In the genomic region with DNA sequence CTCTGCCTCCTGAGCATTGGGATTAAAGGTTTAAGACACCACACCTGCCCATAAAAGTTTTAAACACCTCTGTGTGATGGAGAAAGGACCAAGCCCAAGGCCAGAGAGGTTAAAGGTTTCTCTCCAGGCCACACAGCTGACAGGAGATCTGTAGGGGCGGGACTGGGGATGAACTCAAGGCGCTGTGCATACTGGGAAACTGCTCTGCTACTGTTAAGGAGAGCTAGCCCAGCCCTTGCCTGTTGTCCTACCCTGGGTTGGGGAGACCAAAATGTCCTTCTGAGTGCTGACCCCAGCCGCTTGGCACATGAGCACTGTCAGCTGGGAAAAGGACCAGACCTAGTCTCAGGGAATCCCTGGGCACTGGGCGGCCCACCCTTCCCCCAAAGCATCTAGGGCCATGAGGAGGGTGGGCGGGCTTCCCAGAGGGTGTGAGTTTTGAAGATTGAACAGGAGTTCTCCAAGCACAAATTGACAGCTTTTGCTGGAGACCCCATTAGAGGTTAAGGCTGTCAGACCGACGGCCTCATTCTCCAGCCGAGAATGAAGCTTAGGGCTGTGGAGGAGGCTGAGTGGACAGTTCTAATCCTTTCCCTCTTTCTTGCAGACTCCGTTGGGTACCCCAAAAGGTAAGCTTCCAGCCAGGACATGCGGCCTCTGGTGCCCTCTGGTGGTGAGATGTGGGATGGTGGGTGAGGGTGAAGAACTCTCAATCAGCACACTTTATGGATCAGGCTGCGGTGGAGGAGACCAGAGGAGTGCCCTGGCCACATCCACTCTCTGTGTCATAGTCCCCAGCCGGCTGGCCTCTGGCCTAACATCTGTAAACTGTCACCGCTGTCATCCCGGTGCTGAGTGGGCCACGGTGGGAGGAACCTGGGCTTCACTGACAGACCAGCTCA, we compare ENCODE assay signal across 8 mouse cellular contexts. TPM values are rescaled to one million over a fixed set of nuclear protein-coding genes. Genes with fewer than 3 reads are reported as not detected.
DNase-seq lines count a peak whose midpoint lies in the region; ATAC-seq and TF ChIP-seq lines count a peak whose summit lies in the region.

No protein-coding gene starts in this region.

- H3K27me3 ChIP-seq in forebrain, postnatal 0 days (ENCODE audit: insufficient read depth, low read length), result no peaks in the 10 kb centered on the region
- H3K27me3 ChIP-seq in lung, embryonic 15.5 days, result no peaks in the 10 kb centered on the region

- H3K9me3 ChIP-seq in ES-E14 (ENCODE audit: control insufficient read depth, insufficient read depth, low read depth, low read length), result no peaks in the 10 kb centered on the region
- H3K9me3 ChIP-seq in forebrain, postnatal 0 days (ENCODE audit: low read length), result no peaks in the 10 kb centered on the region
- H3K9me3 ChIP-seq in lung, embryonic 15.5 days, result no peaks in the 10 kb centered on the region

- peak; percentile 64 for DNase-seq in ES-E14 (ENCODE audit: low read depth, low spot score)
- peak; percentile 75 for DNase-seq in cerebellum, adult 11-12 months
- peak; percentile 91 for DNase-seq in forebrain, postnatal 0 days
- peak; percentile 78 for DNase-seq in layer of hippocampus, adult 9-10 months (ENCODE audit: low spot score)
- DNase-seq in ovary, postnatal 14 days (ENCODE audit: low spot score), result peak; percentile 92
- peak; percentile 74 to 94 for DNase-seq in thymus, postnatal 10 days (ENCODE audit: low spot score in 2 of 2)

- no peak overlapping the region; the same call in 1 of the 2 replicates for H3K9ac ChIP-seq in ES-E14 (ENCODE audit: insufficient read depth, low read depth, low read length, poor library complexity, severe bottlenecking)
- H3K9ac ChIP-seq in forebrain, postnatal 0 days, result no peak overlapping the region
- no peak overlapping the region for H3K9ac ChIP-seq in lung, embryonic 15.5 days

- peak; percentile 74 for ATAC-seq in forebrain, postnatal 0 days
- ATAC-seq in hematopoietic stem cell, adult 5-6 weeks (replicated peaks in 1 of 2; ENCODE audit: insufficient read depth in 1 of 2, low FRiP score in 2 of 2, low TSS enrichment in 1 of 2, low read depth in 1 of 2, poor library complexity in 2 of 2, severe bottlenecking in 2 of 2), result peak; percentile 74 to 85
- peak; percentile 36; the same call in 1 of the 2 replicates for ATAC-seq in lung, embryonic 15.5 days (ENCODE audit: borderline replicate concordance, extremely low read depth, low FRiP score, low TSS enrichment)

- in situ Hi-C loops in ES-E14 (cut with MboI; ENCODE audit: low sequenced_read_pairs in 2 of 2, unreplicated experiment in 2 of 2), result no loop called here

- peaks cover 0 to 4% of the 10 kb centered on the region in 2 experiments; a peak in 1 of 4 replicates for H3K4me1 ChIP-seq in ES-E14 (ENCODE audit: control insufficient read depth in 2 of 2, insufficient read depth in 2 of 2, low read length in 2 of 2, poor library complexity in 1 of 2)
- no peaks in the 10 kb centered on the region for H3K4me1 ChIP-seq in forebrain, postnatal 0 days (ENCODE audit: insufficient read depth)
- 0 out of 2 replicates have a peak, but pooled peaks cover 4% of the 10 kb centered on the region for H3K4me1 ChIP-seq in lung, embryonic 15.5 days

- TF ChIP-seq CTCF in forebrain, postnatal 0 days (IDR thresholded peaks at IDR 0.05; ENCODE audit: low read depth), result peak; percentile 98

- 30% methylated on average over 15 of the region's 15 CpGs for WGBS in forebrain, postnatal 0 days
- WGBS in lung, embryonic 15.5 days, result 30% methylated on average over 15 of the region's 15 CpGs

- H3K27ac ChIP-seq in ES-E14 (ENCODE audit: insufficient read depth, low read depth, low read length, poor library complexity, severe bottlenecking), result no peak overlapping the region
- no peak overlapping the region for H3K27ac ChIP-seq in forebrain, postnatal 0 days (ENCODE audit: low read depth, low read length)
- H3K27ac ChIP-seq in lung, embryonic 15.5 days, result no peak overlapping the region

- H3K4me3 ChIP-seq in ES-E14 (ENCODE audit: insufficient read depth in 1 of 2, low read depth in 1 of 2, low read length in 2 of 2, poor library complexity in 1 of 2, severe bottlenecking in 1 of 2), result no peak overlapping the region
- H3K4me3 ChIP-seq in forebrain, postnatal 0 days (ENCODE audit: low read depth, low read length), result no peak overlapping the region
- no peak overlapping the region for H3K4me3 ChIP-seq in lung, embryonic 15.5 days

- no peaks in the 10 kb centered on the region for H3K36me3 ChIP-seq in ES-E14 (ENCODE audit: control insufficient read depth, insufficient read depth, low read length, poor library complexity, severe bottlenecking)
- H3K36me3 ChIP-seq in forebrain, postnatal 0 days (ENCODE audit: insufficient read depth), result peaks cover 72% of the 10 kb centered on the region
- H3K36me3 ChIP-seq in lung, embryonic 15.5 days, result peaks cover 21% of the 10 kb centered on the region

- no peak overlapping the region for H3K4me2 ChIP-seq in forebrain, postnatal 0 days (ENCODE audit: low read depth)
- no peak overlapping the region for H3K4me2 ChIP-seq in lung, embryonic 15.5 days

TF ChIP-seq in ES-E14, 5 proteins besides CTCF, POLR2A, EP300 and RAD21:
- TF ChIP-seq CHD2 (IDR thresholded peaks at IDR 0.05; ENCODE audit: low read depth, low read length), result no peak
- TF ChIP-seq MAFK (IDR thresholded peaks at IDR 0.05; ENCODE audit: insufficient read depth, low read depth, low read length), result no peak
- TF ChIP-seq ZNF384 (IDR thresholded peaks at IDR 0.05; ENCODE audit: low read depth, low read length), result no peak
- TF ChIP-seq HCFC1 (IDR thresholded peaks at IDR 0.05; ENCODE audit: borderline replicate concordance, insufficient read depth, low read length), result no peak
- TF ChIP-seq ZC3H11A (IDR thresholded peaks at IDR 0.05; ENCODE audit: borderline replicate concordance, low read depth, low read length), result no peak; the same call in 1 of the 2 replicates

RNA-seq across cellular contexts. Expression of a gene that starts 8.8 kb away (rescaled TPM):
- total RNA-seq in ES-E14 (2012; rRNA removed), result 1.7 and 2.2 TPM in 2 replicates
- total RNA-seq in forebrain, postnatal 0 days (2014; rRNA removed), result 0.24 and 0.77 TPM in 2 replicates
- 0.09 and 0.41 TPM in 2 replicates for polyA plus RNA-seq in forebrain, postnatal 0 days (2015; fragmentation: Nextera tagmentation; extraction: Ambion mirVana)
- total RNA-seq in hematopoietic stem cell, adult 5-6 weeks (2017), result 0.13 TPM in 1 of 2 replicates, not detected in the other
- polyA plus RNA-seq in lung, embryonic 15.5 days (2015; fragmentation: Nextera tagmentation; extraction: Ambion mirVana), result 7.7 and 10.2 TPM in 2 replicates

RNA-seq across cellular contexts. Expression of a gene that starts 18.6 kb away (rescaled TPM):
- total RNA-seq in ES-E14 (2012; rRNA removed), result 10.7 and 12.7 TPM in 2 replicates
- total RNA-seq in forebrain, postnatal 0 days (2014; rRNA removed), result 154 and 178 TPM in 2 replicates
- polyA plus RNA-seq in forebrain, postnatal 0 days (2015; fragmentation: Nextera tagmentation; extraction: Ambion mirVana), result 351 and 365 TPM in 2 replicates
- 8.8 and 12.4 TPM in 2 replicates for total RNA-seq in hematopoietic stem cell, adult 5-6 weeks (2017)
- 61.3 and 63.7 TPM in 2 replicates for polyA plus RNA-seq in lung, embryonic 15.5 days (2015; fragmentation: Nextera tagmentation; extraction: Ambion mirVana)

RNA-seq across cellular contexts. Expression of a gene that starts 21.2 kb away (rescaled TPM):
- 0.27 and 0.37 TPM in 2 replicates for total RNA-seq in ES-E14 (2012; rRNA removed)
- 0.31 TPM in 1 of 2 replicates, not detected in the other for total RNA-seq in forebrain, postnatal 0 days (2014; rRNA removed)
- 0.35 and 0.67 TPM in 2 replicates for polyA plus RNA-seq in forebrain, postnatal 0 days (2015; fragmentation: Nextera tagmentation; extraction: Ambion mirVana)
- total RNA-seq in hematopoietic stem cell, adult 5-6 weeks (2017), result 10.0 and 18.4 TPM in 2 replicates
- polyA plus RNA-seq in lung, embryonic 15.5 days (2015; fragmentation: Nextera tagmentation; extraction: Ambion mirVana), result 0.40 and 1.9 TPM in 2 replicates

RNA-seq across cellular contexts. Expression of a gene that starts 34.9 kb away (rescaled TPM):
- total RNA-seq in ES-E14 (2012; rRNA removed), result 5.7 and 7.1 TPM in 2 replicates
- 2.1 and 4.5 TPM in 2 replicates for total RNA-seq in forebrain, postnatal 0 days (2014; rRNA removed)
- 1.7 and 2.8 TPM in 2 replicates for polyA plus RNA-seq in forebrain, postnatal 0 days (2015; fragmentation: Nextera tagmentation; extraction: Ambion mirVana)
- 0.99 and 1.6 TPM in 2 replicates for total RNA-seq in hematopoietic stem cell, adult 5-6 weeks (2017)
- 19.2 and 20.5 TPM in 2 replicates for polyA plus RNA-seq in lung, embryonic 15.5 days (2015; fragmentation: Nextera tagmentation; extraction: Ambion mirVana)

RNA-seq across cellular contexts. Expression of a gene that starts 42.2 kb away (rescaled TPM):
- 403 and 408 TPM in 2 replicates for total RNA-seq in ES-E14 (2012; rRNA removed)
- 92.9 and 97.3 TPM in 2 replicates for total RNA-seq in forebrain, postnatal 0 days (2014; rRNA removed)
- polyA plus RNA-seq in forebrain, postnatal 0 days (2015; fragmentation: Nextera tagmentation; extraction: Ambion mirVana), result 53.7 and 55.7 TPM in 2 replicates
- total RNA-seq in hematopoietic stem cell, adult 5-6 weeks (2017), result 165 and 178 TPM in 2 replicates
- polyA plus RNA-seq in lung, embryonic 15.5 days (2015; fragmentation: Nextera tagmentation; extraction: Ambion mirVana), result 367 and 368 TPM in 2 replicates

Comparison
In these comparisons a context has a peak if more than half of its experiments do, and no peak if none do; other contexts are left out.
1. RNA of a gene that starts 18.6 kb away (total RNA-seq): 154 to 178 TPM in forebrain, postnatal 0 days; 10.7 to 12.7 TPM in ES-E14 and 8.8 to 12.4 TPM in hematopoietic stem cell, adult 5-6 weeks; every median in the first group is over 10 times any median in the second.
2. Peak in every context shown above with its lines, with median percentiles within 50 percentile points of each other: DNase-seq and ATAC-seq.